Mouse (Mus musculus) neural tube, embryonic 11.5 days (tissue): ENCODE results near the gene Exosc1. TPM values are rescaled to one million over a fixed set of nuclear protein-coding genes. Genes with fewer than 3 reads are reported as not detected.

ENCODE experiments used
- ATAC-seq: fragments of 200-750 bp; cut with Nextera tagmentation; 2 replicates; pipeline ENCODE4 v1.8.0; 2017; ENCODE audit warnings: moderate number of reproducible peaks, mild to moderate bottlenecking, moderate TSS enrichment, moderate library complexity; ENCODE audit not compliant: insufficient read depth, low FRiP score, low TSS enrichment
- DNase-seq: peaks from one replicate; pipeline ENCODE4 v3.0.0-alpha.2; 2015; ENCODE audit warnings: low spot score
- H3K27ac ChIP-seq: fragments of 300-500 bp; sonication (generic); 2 replicates; pipeline ENCODE4 v1.5.1; 2014; ENCODE audit warnings: low read depth, mild to moderate bottlenecking, low read length
- H3K27me3 ChIP-seq: fragments of 300-500 bp; sonication (generic); 2 replicates; pipeline ENCODE4 v1.6.1; 2014; ENCODE audit warnings: mild to moderate bottlenecking, low read length, mixed read lengths; ENCODE audit not compliant: control insufficient read depth, insufficient read depth
- H3K36me3 ChIP-seq: fragments of 300-500 bp; sonication (generic); 2 replicates; pipeline ENCODE4 v1.6.1; 2014; ENCODE audit warnings: mild to moderate bottlenecking, low read length, moderate library complexity, mixed read lengths; ENCODE audit not compliant: control insufficient read depth, insufficient read depth
- H3K4me1 ChIP-seq: fragments of 300-500 bp; sonication (generic); 2 replicates; pipeline ENCODE4 v1.6.1; 2014; ENCODE audit warnings: low read length, mixed read lengths; ENCODE audit not compliant: control insufficient read depth, insufficient read depth
- H3K4me2 ChIP-seq: fragments of 300-500 bp; sonication (generic); 2 replicates; pipeline ENCODE4 v1.6.1; 2014; ENCODE audit warnings: low read depth, mild to moderate bottlenecking, moderate library complexity
- H3K4me3 ChIP-seq: fragments of 300-500 bp; sonication (generic); 2 replicates; pipeline ENCODE4 v1.5.1; 2014; ENCODE audit warnings: low read depth, low read length
- H3K9ac ChIP-seq: fragments of 300-500 bp; sonication (generic); 2 replicates; pipeline ENCODE4 v1.6.1; 2014; ENCODE audit warnings: mild to moderate bottlenecking, low read length
- H3K9me3 ChIP-seq: fragments of 300-500 bp; sonication (generic); 2 replicates; pipeline ENCODE4 v1.6.1; 2016; ENCODE audit warnings: low read length; ENCODE audit not compliant: control insufficient read depth
- WGBS: fragments of 180-500 bp; shearing (Covaris S2); extraction: QIAGEN DNeasy Blood & Tissue Kit; methylation state at CpG from one replicate; pipeline ENCODE4 v1.1.7; 2014; 5-methylcytosine and 5-hydroxymethylcytosine counted together
- polyA plus RNA-seq: library from polyadenylated mRNA; unstranded; fragments of >200 nt; fragmentation: Nextera tagmentation; extraction: Ambion mirVana; gene quantifications from 2 replicates; pipeline ENCODE4 v1.2.1, GENCODE M21; 2014

Gene Exosc1
- polyA plus RNA-seq, 1 experiment from 2014 or later: 61.3 TPM

GRCm38 (mm10) chr19:41896319-41896711, 36.9 kb downstream of the Exosc1 start:
- H3K4me1 ChIP-seq: peaks cover 6% of the 10 kb centered on the region; the same call in 1 of the 2 replicates
- H3K9ac ChIP-seq: peak overlapping the region; percentile 3; the same call in 1 of the 2 replicates
- DNase-seq (no peak), ATAC-seq (0 out of 2 replicates have a peak, but pooled peaks have one; percentile 13)
- peak overlapping the region; percentile 67 for H3K4me2 ChIP-seq
- 19% methylated on average over 18 of the region's 18 CpGs for WGBS
- H3K36me3 ChIP-seq: no peaks in the 10 kb centered on the region
- no peaks in the 10 kb centered on the region for H3K9me3 ChIP-seq
- H3K4me3 ChIP-seq: peak overlapping the region; percentile 74
- H3K27me3 ChIP-seq: no peaks in the 10 kb centered on the region
- no peak overlapping the region for H3K27ac ChIP-seq

DNA sequence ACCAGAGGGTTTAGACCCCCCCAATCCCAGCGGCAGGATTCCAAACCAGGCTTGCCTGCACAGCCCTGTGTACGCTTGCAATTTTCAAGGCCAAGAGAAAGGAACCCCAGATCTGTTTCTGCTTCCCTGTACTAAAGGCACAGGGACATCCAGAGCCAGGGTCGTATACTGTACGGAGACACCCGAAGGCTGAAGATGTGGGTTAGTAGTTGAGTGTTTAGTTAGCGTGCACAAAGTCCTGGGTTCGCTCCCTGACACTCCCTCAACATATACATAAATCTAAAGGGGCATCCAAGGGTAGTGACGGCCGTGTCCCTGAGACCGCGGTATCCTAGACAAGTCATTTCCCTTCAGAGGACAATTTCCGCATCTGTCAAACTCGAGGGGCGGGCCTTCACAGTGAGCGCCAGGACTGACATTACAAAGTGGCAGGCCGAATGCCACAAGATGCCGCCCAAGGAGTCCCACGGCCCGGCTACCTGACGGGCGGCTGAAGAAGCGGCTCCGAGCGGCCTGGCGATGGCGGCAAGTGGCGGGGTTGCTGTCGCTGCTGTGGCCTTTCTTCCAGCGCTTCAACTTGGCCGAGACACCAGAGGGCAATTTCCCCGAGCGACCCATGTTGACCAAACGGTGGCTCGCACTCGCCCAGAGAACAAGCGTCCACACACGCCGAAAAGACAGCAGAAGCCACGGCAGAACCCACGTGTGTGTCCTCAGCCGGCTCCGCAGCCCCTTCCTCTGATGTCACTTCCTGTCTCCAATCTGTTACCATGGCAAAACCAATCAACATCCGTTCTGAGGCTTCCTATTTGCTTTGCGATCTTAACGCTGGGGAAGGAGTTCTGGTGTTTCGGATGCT, 37.5 kb downstream of the Exosc1 start, which contains the start of gene Rrp12:
Gene Rrp12 (minus strand): TSS at position 714 of the 859 bp plus-strand sequence.
- peak within 1 kb of the TSS; percentile 67 for H3K4me2 ChIP-seq
- H3K27me3 ChIP-seq: no peaks in the 10 kb centered on the region
- no peaks in the 10 kb centered on the region for H3K36me3 ChIP-seq
- no peak within 1 kb of the TSS for H3K27ac ChIP-seq
- ATAC-seq: peak; percentile 85
- peak within 1 kb of the TSS; percentile 48 for H3K9ac ChIP-seq
- H3K4me3 ChIP-seq: peak within 1 kb of the TSS; percentile 74
- under 1% methylated on average over 46 of the region's 46 CpGs for WGBS
- peak; percentile 77 for DNase-seq
- peaks cover 6% of the 10 kb centered on the region; the same call in 1 of the 2 replicates for H3K4me1 ChIP-seq
- H3K9me3 ChIP-seq: no peaks in the 10 kb centered on the region

DNA sequence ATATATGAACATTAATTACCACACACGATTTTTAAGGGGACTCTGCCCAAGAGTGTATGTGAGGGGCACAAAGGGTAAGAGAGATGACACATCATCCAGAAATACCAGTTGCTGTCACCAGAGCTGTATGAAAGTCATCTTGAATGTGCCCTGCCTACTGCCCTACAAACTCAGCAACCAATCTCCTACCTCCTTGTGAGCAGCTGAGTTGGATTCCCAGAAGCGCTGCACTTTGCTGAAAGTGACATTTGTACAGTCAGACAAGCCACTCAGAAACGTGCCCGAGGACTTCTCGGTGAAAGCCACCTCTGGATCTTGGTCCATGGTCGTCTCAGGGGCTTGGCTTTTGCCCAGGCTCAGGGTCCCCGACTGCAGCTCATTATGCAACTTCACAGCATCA, 38.3 kb downstream of the Exosc1 start:
- Histone ChIP-seq H3K27ac (no peak overlapping the region), H3K4me1 (peaks cover 6% of the 10 kb centered on the region; the same call in 1 of the 2 replicates), H3K4me2 (peak overlapping the region; percentile 67), H3K9ac (0 out of 2 replicates have a peak overlapping the region, but pooled peaks have one; percentile 24), H3K27me3 (no peaks in the 10 kb centered on the region), H3K4me3 (peak overlapping the region; percentile 74), H3K9me3 (no peaks in the 10 kb centered on the region), H3K36me3 (peaks cover 4% of the 10 kb centered on the region)
- ATAC-seq (no peak), DNase-seq (no peak)
- 53% methylated on average over 7 of the region's 7 CpGs for WGBS

- peaks cover 12% of the 10 kb centered on the region for H3K36me3 ChIP-seq
- no peak for ATAC-seq
Measured at GRCm38 (mm10) chr19:41888191-41888590, 45.0 kb downstream of the Exosc1 start.

DNA sequence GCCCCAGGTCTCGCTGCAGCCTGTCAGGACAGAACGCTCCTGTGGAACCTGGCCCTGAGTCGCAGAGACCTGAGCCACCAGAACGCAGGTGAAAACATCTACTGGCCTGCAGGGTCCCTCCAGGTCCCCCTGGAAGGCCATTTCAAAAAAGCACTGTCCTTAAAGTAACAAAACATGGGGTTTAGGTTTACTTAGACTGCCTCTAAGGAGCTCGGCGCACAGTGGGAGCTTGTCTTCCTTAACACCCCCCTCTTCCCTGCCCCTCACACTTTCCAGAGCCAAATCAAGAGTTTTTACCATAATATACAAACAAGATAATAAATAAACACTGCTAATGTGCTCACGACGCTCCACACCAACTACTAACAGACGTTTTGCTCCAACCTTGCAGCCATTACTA, 49.3 kb downstream of the Exosc1 start:
- no peak for ATAC-seq
- no peaks in the 10 kb centered on the region for H3K27me3 ChIP-seq
- DNase-seq: no peak
- no peak overlapping the region for H3K4me2 ChIP-seq
- H3K27ac ChIP-seq: no peak overlapping the region
- no peaks in the 10 kb centered on the region for H3K4me1 ChIP-seq
- 95% methylated on average over 9 of the region's 9 CpGs for WGBS
- H3K9ac ChIP-seq: no peak overlapping the region
- H3K36me3 ChIP-seq: peaks cover 9% of the 10 kb centered on the region
- H3K4me3 ChIP-seq: no peak overlapping the region
- no peaks in the 10 kb centered on the region for H3K9me3 ChIP-seq

More at GRCm38 (mm10) chr19:41888191-41888590, 45.0 kb downstream of the Exosc1 start:
- no peak overlapping the region for H3K4me3 ChIP-seq
- no peak overlapping the region for H3K4me2 ChIP-seq
- no peaks in the 10 kb centered on the region for H3K27me3 ChIP-seq
- H3K9me3 ChIP-seq: no peaks in the 10 kb centered on the region
- no peaks in the 10 kb centered on the region for H3K4me1 ChIP-seq
- H3K27ac ChIP-seq: no peak overlapping the region
- no peak overlapping the region for H3K9ac ChIP-seq
- no peak for DNase-seq

- Histone ChIP-seq H3K9me3 (no peaks in the 10 kb centered on the region), H3K27me3 (no peaks in the 10 kb centered on the region), H3K27ac (no peak overlapping the region), H3K36me3 (peaks cover 11% of the 10 kb centered on the region), H3K4me1 (no peaks in the 10 kb centered on the region), H3K4me3 (no peak overlapping the region), H3K9ac (no peak overlapping the region), H3K4me2 (no peak overlapping the region)
- WGBS: 99% methylated on average over 4 of the region's 4 CpGs
- DNase-seq (no peak), ATAC-seq (no peak)
Measured at GRCm38 (mm10) chr19:41881842-41882241, 51.4 kb downstream of the Exosc1 start.

GRCm38 (mm10) chr19:41874356-41874755, 58.9 kb downstream of the Exosc1 start:
- peaks cover 16% of the 10 kb centered on the region for H3K36me3 ChIP-seq
- H3K9me3 ChIP-seq: no peaks in the 10 kb centered on the region
- no peak overlapping the region for H3K27ac ChIP-seq
- no peaks in the 10 kb centered on the region for H3K4me1 ChIP-seq
- H3K4me2 ChIP-seq: no peak overlapping the region
- H3K27me3 ChIP-seq: no peaks in the 10 kb centered on the region
- WGBS: 91% methylated on average over 14 of the region's 14 CpGs
- H3K4me3 ChIP-seq: no peak overlapping the region
- ATAC-seq (no peak), DNase-seq (no peak)
- H3K9ac ChIP-seq: no peak overlapping the region
